Mouse (Mus musculus) brain, embryonic 14.5 days (tissue): Measurements from ENCODE around the gene Arhgef10l. TPM values are rescaled to one million over a fixed set of nuclear protein-coding genes. Genes with fewer than 3 reads are reported as not detected.
A peak's percentile ranks its signal among the peaks of the same experiment; 100 is the strongest.

Experiments used
- DNase-seq: peaks from one replicate; pipeline ENCODE4 v3.0.0-alpha.2; 2011; ENCODE audit warnings: low read depth
- CTCF ChIP-seq: fragments of 200-500 bp; IDR thresholded peaks from 2 replicates; pipeline ENCODE4 v1.5.1; 2012; ENCODE audit warnings: inconsistent platforms, mild to moderate bottlenecking, moderate library complexity, borderline replicate concordance; ENCODE audit not compliant: insufficient read depth, insufficient read length; ENCODE audit errors: extremely low read depth
- POLR2A ChIP-seq: fragments of 200-500 bp; IDR thresholded peaks from 2 replicates; pipeline ENCODE4 v1.6.1; 2012; ENCODE audit warnings: mild to moderate bottlenecking, inconsistent platforms, borderline replicate concordance; ENCODE audit not compliant: poor library complexity, insufficient read depth, insufficient read length, severe bottlenecking; ENCODE audit errors: extremely low read depth
- polyA plus RNA-seq: library from polyadenylated mRNA; depleted of rRNA; stranded (reverse); fragments of >200 nt; gene quantifications from 2 replicates; pipeline ENCODE4 v1.2.3, GENCODE M21; 2012; rRNA removed

The Arhgef10l gene
- polyA plus RNA-seq, 1 experiment, result 45.9 TPM

- TF ChIP-seq POLR2A (no peak), CTCF (no peak)
- peak; percentile 30 for DNase-seq
Measured at GRCm38 (mm10) chr4:140483134-140483533, 182.7 kb downstream of the Arhgef10l start.

- peak; percentile 48 for DNase-seq
- TF ChIP-seq CTCF (no peak), POLR2A (no peak)
Measured at GRCm38 (mm10) chr4:140480369-140481067, 185.3 kb downstream of the Arhgef10l start.

GRCm38 (mm10) chr4:140475194-140475593, 190.6 kb downstream of the Arhgef10l start:
- no peak for DNase-seq
- TF ChIP-seq CTCF, result no peak
- no peak for TF ChIP-seq POLR2A

- DNase-seq, result peak; percentile 41
Measured at GRCm38 (mm10) chr4:140469760-140470452, 195.9 kb downstream of the Arhgef10l start.

DNA sequence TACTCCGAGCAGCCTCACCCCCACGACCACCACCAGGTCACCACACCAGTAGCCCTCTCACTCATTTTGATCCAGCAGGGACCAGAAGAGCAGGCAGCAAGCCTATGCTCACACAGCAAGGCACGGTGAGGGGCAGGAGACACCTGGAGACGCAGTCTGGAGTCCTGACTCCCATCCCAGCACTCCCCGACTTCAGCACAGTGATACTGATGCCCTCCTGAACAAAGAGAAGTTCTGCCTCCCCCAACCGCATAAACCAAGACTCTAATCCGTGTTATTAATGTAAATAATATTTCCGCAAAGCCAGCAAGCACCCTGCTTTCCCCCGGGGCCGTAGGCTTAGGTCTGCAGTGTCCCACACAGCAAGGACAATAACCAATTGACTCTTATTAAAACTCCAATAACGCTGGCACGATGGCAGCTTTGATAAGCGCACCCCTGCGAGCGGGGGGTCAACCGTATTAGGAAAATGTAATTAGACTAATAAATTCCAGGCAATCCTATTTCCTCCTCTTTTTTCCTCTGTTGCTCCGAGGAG, 198.5 kb downstream of the Arhgef10l start:
- TF ChIP-seq POLR2A, result no peak
- TF ChIP-seq CTCF, result no peak
- peak; percentile 47 for DNase-seq

More at GRCm38 (mm10) chr4:140469760-140470452, 195.9 kb downstream of the Arhgef10l start:
- TF ChIP-seq CTCF (peak; percentile 17; the same call in 1 of the 2 replicates), POLR2A (no peak)

Other genes with a start within 250 kb of the Arhgef10l start
- gene Rcc2, start 34.5 kb upstream of the Arhgef10l start, polyA plus RNA-seq, result 104 and 106 TPM in 2 replicates
- 0.04 TPM in 1 of 2 replicates, not detected in the other for gene Padi6, start 76.6 kb upstream of the Arhgef10l start, polyA plus RNA-seq
- 0.11 and 0.14 TPM in 2 replicates for gene Padi4, start 108.2 kb upstream of the Arhgef10l start, polyA plus RNA-seq
- gene Padi3, start 144.6 kb upstream of the Arhgef10l start, polyA plus RNA-seq, result 0.01 and 0.05 TPM in 2 replicates
- gene Padi1, start 179.8 kb upstream of the Arhgef10l start, polyA plus RNA-seq, result 0.03 TPM in 2 replicates
- 0.43 and 0.67 TPM in 2 replicates for gene Padi2, start 240.3 kb upstream of the Arhgef10l start, polyA plus RNA-seq